Mouse (Mus musculus) mouse trophoblast stem cell (cell line): ENCODE measurements around the gene Daw1.

Source experiments
- in situ Hi-C, 2 experiments: fragments of 300-500 bp; cut with MseI, MboI; formaldehyde crosslinking; loops; 2 replicates in 1 of 2; 3 replicates in 1 of 2; pipeline ENCODE4 v1.15.1; 2025

Gene Daw1

GRCm38 (mm10) chr1:83159603-83160002, at the start of gene Daw1:
Daw1 (plus strand) TSS chr1:83159752.
- in situ Hi-C loops, result loop anchor here in 1 of 2 experiments (10.0 kb wide), 1 partner anchor 95 kb away; the partner anchor contains the start of gene Krtap28-13

DNA sequence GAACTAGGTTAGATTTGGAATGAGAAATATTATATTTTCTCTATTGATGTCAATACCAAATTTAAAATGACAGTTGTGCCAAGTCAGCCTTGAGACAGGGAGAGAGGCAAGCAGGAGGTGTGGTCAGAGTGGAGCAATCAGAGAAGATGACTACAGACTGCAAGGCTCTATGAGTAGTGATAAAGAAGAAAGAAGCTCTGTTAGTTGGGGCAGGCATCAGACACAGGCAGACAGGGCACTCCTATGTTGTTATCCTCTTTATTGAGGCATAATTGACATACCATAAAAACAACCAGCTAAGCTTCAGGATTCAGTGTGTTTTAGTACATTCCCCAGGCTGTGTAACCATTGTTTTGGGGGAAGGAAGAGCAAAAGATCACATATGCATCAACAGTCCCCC, 48.6 kb upstream of the Daw1 start:
- in situ Hi-C loops, result no loop called here

DNA sequence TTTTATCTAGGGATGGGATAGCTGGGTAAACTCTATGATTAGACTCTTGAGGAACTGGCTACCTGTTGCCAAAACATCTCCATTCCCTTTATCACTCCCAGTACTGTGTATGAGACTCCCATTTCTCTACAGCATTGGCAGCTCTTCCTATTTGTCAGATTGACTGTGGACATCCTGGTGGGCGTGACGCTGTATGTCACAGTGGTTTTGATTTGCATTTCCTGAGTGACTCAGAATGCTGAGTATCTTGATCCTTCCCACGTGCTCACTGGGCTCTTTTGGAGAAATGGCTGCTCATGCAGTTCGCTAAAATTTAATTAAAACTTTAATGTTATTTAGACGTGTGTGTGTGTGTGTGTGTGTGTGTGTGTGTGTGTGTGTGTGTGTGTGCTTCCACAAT, 47.8 kb upstream of the Daw1 start:
- in situ Hi-C loops, result no loop called here

- in situ Hi-C loops, result no loop called here
Observed at GRCm38 (mm10) chr1:83116447-83117137, 43.0 kb upstream of the Daw1 start, which contains the start of gene Ccl20. Ccl20 (plus strand) TSS chr1:83116766.

DNA sequence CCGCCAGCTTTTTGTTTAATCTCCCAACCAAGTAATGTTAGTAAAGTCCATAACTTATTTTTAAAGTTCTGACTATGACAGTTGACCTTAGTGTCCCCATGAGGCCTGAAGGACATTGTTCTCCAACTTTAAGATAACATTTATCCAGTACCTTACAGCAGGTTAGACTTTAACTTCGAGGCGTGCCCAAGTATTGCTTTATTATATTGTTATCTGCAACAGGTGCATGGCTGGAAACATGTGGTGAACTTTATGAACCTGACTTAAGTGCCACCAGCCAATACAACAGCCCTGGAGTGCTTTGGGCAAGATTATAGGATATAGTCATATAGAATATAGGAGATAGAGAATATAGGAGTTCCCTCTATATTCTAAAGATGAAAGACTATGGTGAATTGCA, 42.3 kb upstream of the Daw1 start:
- in situ Hi-C loops, result no loop called here

DNA sequence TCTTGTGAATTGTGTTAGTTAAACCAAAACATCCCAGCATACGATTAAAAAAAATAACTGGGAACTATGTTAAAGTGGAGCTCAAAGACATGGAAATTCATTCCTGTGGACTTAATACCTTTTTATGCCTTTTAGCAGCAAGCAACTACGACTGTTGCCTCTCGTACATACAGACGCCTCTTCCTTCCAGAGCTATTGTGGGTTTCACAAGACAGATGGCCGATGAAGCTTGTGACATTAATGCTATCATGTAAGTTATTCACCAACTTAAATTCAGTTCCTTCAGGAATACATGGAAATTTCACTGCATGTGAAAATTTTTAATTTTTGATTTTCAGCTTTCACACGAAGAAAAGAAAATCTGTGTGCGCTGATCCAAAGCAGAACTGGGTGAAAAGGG, 41.9 kb upstream of the Daw1 start:
- in situ Hi-C loops, result no loop called here

DNA sequence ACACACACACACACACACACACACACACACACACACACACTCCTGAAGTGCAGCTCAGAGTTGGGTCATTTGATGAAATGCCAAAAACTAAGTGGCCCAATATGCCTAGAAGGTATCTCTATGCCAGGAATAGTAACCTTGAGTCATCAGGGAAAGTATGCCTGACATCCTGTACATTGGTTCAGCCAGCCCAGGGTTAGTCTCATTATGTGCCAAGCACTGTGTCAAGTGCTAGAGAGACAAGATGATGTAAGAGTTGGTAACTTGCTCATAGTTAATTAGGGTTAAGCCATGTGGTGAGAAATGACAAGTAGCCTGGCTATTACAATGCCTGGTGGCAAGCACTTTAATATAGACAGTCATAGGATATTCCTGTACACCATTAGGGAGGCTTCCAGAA, 39.6 kb upstream of the Daw1 start:
- in situ Hi-C loops, result no loop called here

DNA sequence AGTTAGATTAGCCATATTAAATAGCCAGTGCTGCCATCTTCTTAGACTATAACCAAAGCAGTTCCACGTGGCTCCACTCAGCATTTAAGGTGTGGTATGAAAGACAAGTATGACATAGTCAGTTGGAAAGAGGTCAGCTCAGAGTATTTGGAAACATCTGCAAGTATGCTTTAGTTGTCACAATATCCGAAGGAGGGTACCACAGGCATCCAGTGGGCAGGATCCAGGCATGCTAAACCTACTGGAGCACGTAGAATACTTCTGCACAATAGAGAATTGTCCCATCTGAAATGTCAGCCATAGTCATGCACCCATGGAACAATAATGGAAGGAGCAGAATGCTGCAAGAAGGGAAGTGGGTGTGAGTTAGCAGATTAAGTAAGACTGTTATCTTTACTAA, 39.2 kb upstream of the Daw1 start:
- in situ Hi-C loops, result no loop called here

DNA sequence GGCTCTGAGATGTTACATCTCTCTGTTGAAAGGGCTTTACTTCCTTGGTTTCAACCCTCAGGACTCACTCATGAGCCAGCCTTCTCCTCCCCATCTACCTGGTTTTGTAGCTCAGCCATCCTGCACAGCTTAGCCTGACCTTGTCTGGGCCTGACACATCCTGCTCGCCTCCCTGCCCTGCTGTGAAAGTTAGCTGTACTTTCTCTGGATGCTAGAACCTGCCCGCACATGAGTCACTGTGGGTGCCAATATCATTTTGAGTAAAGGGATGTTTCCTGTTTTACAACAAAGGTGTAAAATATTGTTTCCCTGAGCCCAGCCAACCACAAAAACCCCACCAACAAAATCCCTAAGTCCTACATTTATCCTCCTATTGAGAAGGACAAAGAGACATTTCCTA, 36.4 kb upstream of the Daw1 start:
- in situ Hi-C loops, result no loop called here

- in situ Hi-C loops, result no loop called here
Observed at GRCm38 (mm10) chr1:83135829-83136228, 23.7 kb upstream of the Daw1 start.

DNA sequence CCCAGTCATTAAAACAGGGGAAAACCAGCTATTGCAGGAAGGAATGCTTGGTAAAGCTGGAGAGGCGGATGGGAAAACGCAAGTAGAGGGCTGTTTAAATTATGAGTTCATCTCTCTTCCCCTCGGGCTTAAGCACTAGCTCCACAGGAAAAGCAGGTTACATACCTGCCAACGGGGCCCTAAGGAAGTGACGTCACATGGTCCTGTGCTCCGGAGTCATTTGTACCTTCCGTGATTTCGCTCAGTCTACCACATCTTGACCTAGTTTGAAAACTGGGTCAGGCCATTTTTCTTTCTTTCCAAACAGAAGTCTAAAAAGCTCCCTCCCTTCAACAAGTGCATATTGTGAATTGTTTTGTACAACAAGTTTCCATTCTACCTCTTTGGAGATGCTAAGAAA, 21.7 kb upstream of the Daw1 start:
- in situ Hi-C loops, result no loop called here

- in situ Hi-C loops, result no loop called here
Observed at GRCm38 (mm10) chr1:83138721-83139120, 20.8 kb upstream of the Daw1 start.

DNA sequence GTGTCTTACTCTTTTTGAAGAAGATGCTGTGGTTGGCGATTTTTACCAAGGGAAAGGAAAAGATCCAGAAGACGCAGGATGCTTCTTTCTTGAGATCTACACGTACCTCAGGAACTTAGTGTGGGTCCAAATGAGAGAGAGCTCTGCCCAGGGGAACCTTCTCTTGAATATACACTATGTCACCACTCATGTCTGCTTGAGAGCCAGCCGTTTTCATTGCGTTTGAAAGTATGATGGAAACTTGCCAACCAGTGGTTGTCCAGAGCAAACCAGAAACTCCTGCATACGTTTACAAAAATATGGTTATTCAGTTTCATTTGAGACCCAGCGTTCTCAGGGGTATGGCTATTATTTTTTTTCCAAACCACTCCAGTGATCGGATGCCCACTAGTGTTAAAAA, 18.0 kb upstream of the Daw1 start:
- in situ Hi-C loops, result no loop called here

- in situ Hi-C loops, result no loop called here
Observed at GRCm38 (mm10) chr1:83142055-83142454, 17.5 kb upstream of the Daw1 start.

DNA sequence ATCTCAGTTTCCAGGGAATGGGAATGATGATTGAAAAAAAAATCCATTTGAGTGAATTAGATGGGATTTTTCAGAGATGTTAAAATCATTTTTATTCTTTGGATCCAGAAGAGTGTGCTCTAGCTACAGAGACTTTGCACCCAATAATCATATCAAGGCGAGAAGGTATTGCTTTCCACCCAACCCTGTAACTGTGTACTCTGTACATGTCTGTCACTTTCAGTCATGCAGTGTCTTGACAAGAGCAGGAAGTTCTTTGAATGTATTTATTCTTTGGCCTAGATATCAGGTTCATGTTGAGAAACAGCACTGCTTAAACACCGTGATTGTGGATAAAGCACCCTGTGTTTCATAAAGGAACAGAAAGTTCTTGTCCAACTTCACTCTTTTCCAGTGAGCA, 13.0 kb upstream of the Daw1 start:
- in situ Hi-C loops, result no loop called here

DNA sequence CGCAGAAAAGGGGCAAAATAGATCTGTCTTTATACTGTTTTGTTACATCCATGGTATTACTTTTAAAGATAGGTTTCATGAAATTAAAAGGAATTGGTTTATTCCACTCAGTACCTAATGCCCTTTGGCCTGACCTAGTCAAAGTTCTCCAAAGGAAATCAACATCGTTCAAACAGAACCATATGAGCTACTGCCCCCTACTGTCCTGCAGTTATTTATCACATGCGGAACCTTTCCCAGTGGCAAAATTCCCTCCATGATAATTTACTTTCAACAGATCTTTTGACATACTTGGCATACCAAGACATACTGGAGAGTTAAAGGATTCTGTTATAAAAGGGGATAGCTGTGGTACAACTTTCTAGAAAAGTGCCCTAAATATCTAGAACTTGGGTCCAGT, 9.3 kb upstream of the Daw1 start:
- in situ Hi-C loops, result loop anchor here (5.0 to 10.0 kb wide), 2 partner anchors 85 to 88 kb away; partner anchors contain the start of gene Krtap28-13 (in 2 of the 2)

DNA sequence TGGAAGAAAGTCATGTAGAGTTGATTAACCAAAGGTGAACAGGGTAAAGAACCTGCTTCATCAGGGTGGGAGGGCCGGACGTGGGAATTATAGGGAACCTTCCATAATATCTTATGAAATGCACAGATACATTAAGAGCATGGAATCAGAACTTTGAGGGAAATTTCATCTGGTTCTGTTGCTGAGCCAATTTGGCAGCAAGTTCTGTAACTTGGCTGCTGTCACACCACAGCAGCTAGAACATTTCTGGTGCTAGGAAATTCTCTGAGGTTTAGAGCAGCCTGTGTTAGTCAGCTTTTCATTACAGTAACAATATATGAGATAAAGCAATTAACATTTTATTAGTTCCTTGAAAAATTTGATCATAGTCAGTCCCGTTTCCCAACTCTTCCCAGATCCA, 6.6 kb upstream of the Daw1 start:
- in situ Hi-C loops, result loop anchor here (5.0 to 10.0 kb wide), 2 partner anchors 88 to 91 kb away; partner anchors contain the start of gene Krtap28-13 (in 2 of the 2)

GRCm38 (mm10) chr1:83156876-83157275, 2.7 kb upstream of the Daw1 start:
- in situ Hi-C loops, result loop anchor here in 1 of 2 experiments (10.0 kb wide), 1 partner anchor 92 kb away; the partner anchor contains the start of gene Krtap28-13

DNA sequence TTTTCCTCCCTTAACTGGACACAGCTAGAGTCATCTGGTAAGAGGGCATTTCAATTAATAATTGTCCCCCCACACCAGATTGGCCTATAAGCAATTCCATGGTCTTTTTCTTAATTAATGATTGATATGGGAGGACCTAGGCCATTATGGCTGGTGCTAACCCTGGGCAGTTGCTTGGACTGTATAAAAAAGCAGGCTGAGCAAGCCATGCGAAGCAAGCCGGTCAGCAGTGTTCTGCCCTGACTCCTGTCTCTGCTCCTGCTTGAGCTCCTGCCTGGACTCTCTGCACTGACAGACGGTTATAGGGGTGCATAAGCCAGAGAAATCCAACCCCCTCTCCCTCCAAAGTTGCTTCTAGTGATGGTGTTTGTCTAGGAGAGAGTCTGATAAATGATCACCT, 2.1 kb downstream of the Daw1 start:
- in situ Hi-C loops, result no loop called here

DNA sequence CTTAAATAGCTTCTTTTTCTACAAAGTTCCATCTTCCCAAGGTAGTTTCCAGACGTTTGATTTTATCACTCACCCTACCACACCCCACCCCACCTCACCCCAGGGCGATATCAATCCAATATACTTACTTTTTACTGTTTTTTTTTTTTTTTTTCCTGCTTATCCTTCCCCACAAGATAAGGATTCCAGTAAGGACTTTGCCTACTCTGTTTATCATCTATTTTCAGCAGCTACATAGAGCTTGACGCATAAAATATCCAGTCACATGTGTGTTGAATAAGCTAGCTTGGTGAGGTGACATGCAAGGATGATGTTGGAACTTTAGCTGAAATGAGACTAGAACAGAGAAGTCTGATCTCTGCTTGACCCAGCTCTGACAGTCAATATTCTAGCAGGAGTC, 4.5 kb downstream of the Daw1 start:
- in situ Hi-C loops, result no loop called here

DNA sequence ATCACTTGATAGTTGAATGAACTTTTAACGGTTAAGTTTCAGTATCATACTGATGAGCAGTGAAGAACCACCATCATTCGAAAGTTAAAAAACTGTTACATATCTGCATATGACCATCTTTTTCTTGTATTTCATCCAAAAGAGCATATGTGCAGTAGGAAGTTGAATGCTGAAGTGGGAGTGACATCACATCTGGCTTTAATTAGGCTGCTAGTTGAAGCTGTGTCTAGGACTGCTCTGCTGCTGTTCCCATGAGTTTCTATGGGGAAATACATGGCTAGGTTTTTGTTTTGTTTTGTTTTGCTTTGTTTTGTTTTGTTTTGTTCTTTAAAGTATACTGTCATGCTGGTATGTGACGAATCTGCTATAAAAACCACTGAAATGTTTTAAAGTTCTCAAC, 9.6 kb downstream of the Daw1 start:
- in situ Hi-C loops, result no loop called here

DNA sequence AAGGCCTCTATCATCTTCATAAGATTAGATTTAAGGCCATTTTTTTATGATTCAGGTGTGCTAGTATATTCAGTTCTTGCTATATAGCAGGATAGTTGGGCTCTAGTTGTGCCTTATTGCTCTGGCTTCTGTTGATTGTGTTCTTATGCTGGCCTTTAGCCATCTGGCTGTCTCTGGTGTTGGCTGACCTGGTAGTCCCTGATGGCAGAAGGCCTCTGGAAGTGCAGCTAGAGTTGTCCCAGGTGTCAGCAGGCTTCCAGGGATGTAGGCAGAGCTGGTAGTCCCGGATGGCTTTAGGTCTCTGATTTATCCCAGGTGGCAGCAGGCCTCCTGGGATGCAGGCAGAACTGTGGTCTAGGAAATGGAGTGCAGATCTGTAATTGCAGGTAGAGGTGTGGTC, 16.4 kb downstream of the Daw1 start:
- in situ Hi-C loops, result no loop called here

- in situ Hi-C loops, result no loop called here
Observed at GRCm38 (mm10) chr1:83179531-83179930, 20.0 kb downstream of the Daw1 start.

GRCm38 (mm10) chr1:83181418-83181817, 21.9 kb downstream of the Daw1 start:
- in situ Hi-C loops, result loop anchor here in 1 of 2 experiments (10.0 kb wide), 2 partner anchors 117 to 533 kb away; partner anchors contain the start of gene Krtap28-13
